Mouse (Mus musculus) thymus, adult 2 months (tissue): ENCODE data around the gene Shq1. TPM values are rescaled to one million over a fixed set of nuclear protein-coding genes. Genes with fewer than 3 reads are reported as not detected.

Experiments used
- DNase-seq: peaks from one replicate; pipeline ENCODE4 v3.0.0; 2021
- H3K27ac ChIP-seq: fragments of 200-500 bp; 2 replicates; pipeline ENCODE4 v1.5.1; 2012; ENCODE audit warnings: low read length, control low read depth; ENCODE audit not compliant: control insufficient read depth, insufficient read depth
- H3K27me3 ChIP-seq: fragments of 200-500 bp; 2 replicates; pipeline ENCODE4 v1.6.1; 2012; ENCODE audit warnings: mild to moderate bottlenecking, low read length, moderate library complexity, mixed read lengths; ENCODE audit not compliant: control insufficient read depth, insufficient read depth
- H3K36me3 ChIP-seq: fragments of 200-500 bp; 2 replicates; pipeline ENCODE4 v1.6.1; 2012; ENCODE audit warnings: mild to moderate bottlenecking, low read length, moderate library complexity; ENCODE audit not compliant: control insufficient read depth, insufficient read depth
- H3K4me1 ChIP-seq: fragments of 200-500 bp; replicated peaks from 2 replicates; pipeline ENCODE4 v1.6.1; 2012; ENCODE audit warnings: low read length; ENCODE audit not compliant: control insufficient read depth, insufficient read depth
- H3K4me3 ChIP-seq: fragments of 200-500 bp; 2 replicates; pipeline ENCODE4 v1.5.1; 2012; ENCODE audit warnings: mild to moderate bottlenecking, low read length, control low read depth, moderate library complexity; ENCODE audit not compliant: control insufficient read depth, insufficient read depth
- CTCF ChIP-seq: fragments of 200-500 bp; IDR thresholded peaks from 2 replicates; pipeline ENCODE4 v1.5.1; 2012; ENCODE audit warnings: mild to moderate bottlenecking, control low read depth, low read length, moderate library complexity, borderline replicate concordance; ENCODE audit not compliant: control insufficient read depth, poor library complexity, insufficient read depth; ENCODE audit errors: extremely low read depth
- POLR2A ChIP-seq: fragments of 200-500 bp; IDR thresholded peaks from 2 replicates; pipeline ENCODE4 v1.6.1; 2012; ENCODE audit warnings: mild to moderate bottlenecking, low read length, control low read depth, moderate library complexity; ENCODE audit not compliant: control insufficient read depth, poor library complexity, insufficient read depth; ENCODE audit errors: extremely low read depth
- WGBS: fragments of 180-500 bp; shearing (Covaris S2); methylation state at CpG from one replicate; pipeline ENCODE4 v1.1.7; 2018; 5-methylcytosine and 5-hydroxymethylcytosine counted together
- polyA plus RNA-seq: library from polyadenylated mRNA; depleted of rRNA; stranded (reverse); fragments of >200 nt; gene quantifications from 2 replicates; pipeline ENCODE4 v1.2.3, GENCODE M21; 2012

Gene Shq1
- polyA plus RNA-seq, 1 experiment = 5.1 TPM

GRCm38 (mm10) chr6:100610897-100611575 is 59.9 kb downstream of the Shq1 start:
- H3K27ac ChIP-seq = no peak overlapping the region
- DNase-seq = no peak
- no peaks in the 10 kb centered on the region for H3K27me3 ChIP-seq
- no peaks in the 10 kb centered on the region for H3K36me3 ChIP-seq
- no peak overlapping the region for H3K4me3 ChIP-seq
- TF ChIP-seq CTCF (no peak), POLR2A (no peak)
- H3K4me1 ChIP-seq = no peaks in the 10 kb centered on the region
- 94% methylated on average over 7 of the region's 7 CpGs for WGBS

GRCm38 (mm10) chr6:100610182-100610581 is 60.8 kb downstream of the Shq1 start:
- TF ChIP-seq CTCF (no peak), POLR2A (no peak)
- WGBS = 70% methylated on average over 8 of the region's 8 CpGs
- no peak for DNase-seq

GRCm38 (mm10) chr6:100609256-100609655 is 61.7 kb downstream of the Shq1 start:
- no peak for DNase-seq
- Histone ChIP-seq H3K4me1 (no peaks in the 10 kb centered on the region), H3K4me3 (no peak overlapping the region), H3K27ac (no peak overlapping the region), H3K36me3 (no peaks in the 10 kb centered on the region), H3K27me3 (no peaks in the 10 kb centered on the region)
- TF ChIP-seq POLR2A = no peak
- TF ChIP-seq CTCF = no peak
- WGBS = 95% methylated on average over 3 of the region's 3 CpGs

More at GRCm38 (mm10) chr6:100610182-100610581, 60.8 kb downstream of the Shq1 start:
- H3K36me3 ChIP-seq = no peaks in the 10 kb centered on the region
- H3K27ac ChIP-seq = no peak overlapping the region
- no peaks in the 10 kb centered on the region for H3K4me1 ChIP-seq
- no peak overlapping the region for H3K4me3 ChIP-seq
- no peaks in the 10 kb centered on the region for H3K27me3 ChIP-seq

GRCm38 (mm10) chr6:100608429-100608828 is 62.5 kb downstream of the Shq1 start:
- WGBS = 96% methylated on average over 3 of the region's 3 CpGs
- Histone ChIP-seq H3K27me3 (no peaks in the 10 kb centered on the region), H3K36me3 (no peaks in the 10 kb centered on the region), H3K4me3 (no peak overlapping the region), H3K27ac (no peak overlapping the region), H3K4me1 (no peaks in the 10 kb centered on the region)
- TF ChIP-seq CTCF (no peak), POLR2A (no peak)
- peak; percentile 42 for DNase-seq

- no peak for DNase-seq
- H3K36me3 ChIP-seq = no peaks in the 10 kb centered on the region
- no peaks in the 10 kb centered on the region for H3K27me3 ChIP-seq
- TF ChIP-seq CTCF = no peak
- TF ChIP-seq POLR2A = no peak
- no peaks in the 10 kb centered on the region for H3K4me1 ChIP-seq
- 95% methylated on average over 4 of the region's 4 CpGs for WGBS
- H3K4me3 ChIP-seq = no peak overlapping the region
- no peak overlapping the region for H3K27ac ChIP-seq
Measured at GRCm38 (mm10) chr6:100606805-100607204, 64.2 kb downstream of the Shq1 start.

- Histone ChIP-seq H3K27me3 (no peaks in the 10 kb centered on the region), H3K4me1 (no peaks in the 10 kb centered on the region), H3K4me3 (no peak overlapping the region), H3K36me3 (no peaks in the 10 kb centered on the region), H3K27ac (no peak overlapping the region)
- no peak for DNase-seq
- WGBS = 96% methylated on average over 6 of the region's 6 CpGs
- TF ChIP-seq POLR2A (no peak), CTCF (no peak)
Measured at GRCm38 (mm10) chr6:100603702-100604101, 67.3 kb downstream of the Shq1 start.

- Histone ChIP-seq H3K36me3 (no peaks in the 10 kb centered on the region), H3K4me3 (no peak overlapping the region), H3K27me3 (no peaks in the 10 kb centered on the region), H3K4me1 (no peaks in the 10 kb centered on the region), H3K27ac (no peak overlapping the region)
- DNase-seq = no peak
- 86% methylated on average over 6 of the region's 6 CpGs for WGBS
- TF ChIP-seq CTCF (no peak), POLR2A (no peak)
Measured at GRCm38 (mm10) chr6:100601634-100602033, 69.3 kb downstream of the Shq1 start.

GRCm38 (mm10) chr6:100593857-100594256 is 77.1 kb downstream of the Shq1 start:
- Histone ChIP-seq H3K36me3 (no peaks in the 10 kb centered on the region), H3K27ac (no peak overlapping the region), H3K4me1 (no peaks in the 10 kb centered on the region), H3K4me3 (no peak overlapping the region), H3K27me3 (no peaks in the 10 kb centered on the region)
- TF ChIP-seq CTCF (no peak), POLR2A (no peak)
- 96% methylated on average over 8 of the region's 8 CpGs for WGBS
- DNase-seq = no peak
